Mouse (Mus musculus) WW6 (cell line): ENCODE measurements around the gene Katnal1.

Experiments
- DNase-seq: peaks from one replicate; pipeline ENCODE4 v3.0.0-alpha.2; 2013; ENCODE audit warnings: low read depth, low spot score

The Katnal1 gene

GRCm38 (mm10) chr5:148929116-148929449, at the start of gene Katnal1:
Katnal1 (minus strand) TSS chr5:148929320.
- DNase-seq: no peak

GRCm38 (mm10) chr5:148978458-148979165, 49.5 kb upstream of the Katnal1 start:
- DNase-seq: no peak

GRCm38 (mm10) chr5:148977698-148978457, 48.8 kb upstream of the Katnal1 start:
- no peak for DNase-seq

- no peak for DNase-seq
Measured at GRCm38 (mm10) chr5:148976876-148977275, 47.8 kb upstream of the Katnal1 start.

GRCm38 (mm10) chr5:148975035-148975434, 45.9 kb upstream of the Katnal1 start:
- no peak for DNase-seq

GRCm38 (mm10) chr5:148973019-148973668, 44.0 kb upstream of the Katnal1 start:
- DNase-seq: no peak

GRCm38 (mm10) chr5:148972167-148972566, 43.0 kb upstream of the Katnal1 start:
- DNase-seq: no peak

GRCm38 (mm10) chr5:148969648-148970047, 40.5 kb upstream of the Katnal1 start:
- no peak for DNase-seq

GRCm38 (mm10) chr5:148968958-148969576, 39.9 kb upstream of the Katnal1 start:
- DNase-seq: no peak

GRCm38 (mm10) chr5:148968179-148968578, 39.1 kb upstream of the Katnal1 start:
- no peak for DNase-seq

GRCm38 (mm10) chr5:148966395-148966794, 37.3 kb upstream of the Katnal1 start:
- no peak for DNase-seq

GRCm38 (mm10) chr5:148965691-148966333, 36.7 kb upstream of the Katnal1 start:
- no peak for DNase-seq

- no peak for DNase-seq
Measured at GRCm38 (mm10) chr5:148965089-148965591, 36.0 kb upstream of the Katnal1 start.

GRCm38 (mm10) chr5:148964251-148964650, 35.1 kb upstream of the Katnal1 start:
- no peak for DNase-seq

- no peak for DNase-seq
Measured at GRCm38 (mm10) chr5:148960211-148960610, 31.1 kb upstream of the Katnal1 start.

- no peak for DNase-seq
Measured at GRCm38 (mm10) chr5:148959068-148959990, 30.2 kb upstream of the Katnal1 start.

- DNase-seq: no peak
Measured at GRCm38 (mm10) chr5:148958355-148958754, 29.2 kb upstream of the Katnal1 start.

- no peak for DNase-seq
Measured at GRCm38 (mm10) chr5:148956898-148957535, 27.9 kb upstream of the Katnal1 start.

- no peak for DNase-seq
Measured at GRCm38 (mm10) chr5:148956091-148956490, 27.0 kb upstream of the Katnal1 start.

- no peak for DNase-seq
Measured at GRCm38 (mm10) chr5:148955575-148955974, 26.5 kb upstream of the Katnal1 start.
